In genomic region chr6:115891061-115891460, GRCm38 (mm10) we compare ENCODE assay signal across 10 mouse cellular contexts. TPM values are rescaled to one million over a fixed set of nuclear protein-coding genes. Genes with fewer than 3 reads are reported as not detected.
A peak's percentile ranks its signal among the peaks of the same experiment; 100 is the strongest.
DNase-seq lines count a peak whose midpoint lies in the region; ATAC-seq and TF ChIP-seq lines count a peak whose summit lies in the region.
"Had no signal": no experiment of that assay in that cellular context is flagged by ENCODE, and none has a peak within 500 bp of the region (broad histone marks: within the 10 kb centered on the region; RNA-seq: fewer than 3 reads in every experiment).

No protein-coding gene starts in this region.

- H3K9ac ChIP-seq in embryonic facial prominence, embryonic 13.5 days, result 0 out of 2 replicates have a peak overlapping the region, but pooled peaks have one; percentile 27
- no peak overlapping the region for H3K9ac ChIP-seq in liver, adult 2 months (ENCODE audit: low read depth, low read length)
- no peak overlapping the region for H3K9ac ChIP-seq in liver, embryonic 11.5 days (ENCODE audit: low read depth, low read length)
- no peak overlapping the region for H3K9ac ChIP-seq in hindbrain, embryonic 16.5 days (ENCODE audit: low read depth, low read length)
- H3K9ac ChIP-seq: liver, postnatal 0 days had no signal

- no peak overlapping the region for H3K27ac ChIP-seq in embryonic facial prominence, embryonic 13.5 days
- H3K27ac ChIP-seq in embryonic facial prominence, embryonic 10.5 days (replicated peaks), result no peak overlapping the region
- peak overlapping the region; percentile 9; the same call in 1 of the 2 replicates for H3K27ac ChIP-seq in liver, adult 2 months (replicated peaks; ENCODE audit: insufficient read depth, low read depth, low read length)
- H3K27ac ChIP-seq in liver, embryonic 11.5 days (ENCODE audit: low read depth, low read length), result no peak overlapping the region
- peak overlapping the region; percentile 40; the same call in 1 of the 2 replicates for H3K27ac ChIP-seq in hindbrain, embryonic 16.5 days (ENCODE audit: low read depth, low read length)

- DNase-seq in embryonic facial prominence, embryonic 10.5 days (ENCODE audit: low spot score), result no peak
- DNase-seq in liver, adult 2 months (ENCODE audit: extremely low read depth, low read depth, low spot score), result no peak
- DNase-seq in liver, embryonic 11.5 days (ENCODE audit: low spot score), result no peak
- DNase-seq in right cerebral cortex, postnatal 25 days, result peak; percentile 61
- DNase-seq in embryo, embryonic 10 days (ENCODE audit: low spot score), result no peak
- no peak for DNase-seq in kidney, postnatal 36 days
- DNase-seq: liver, postnatal 0 days had no signal

- H3K4me1 ChIP-seq in embryonic facial prominence, embryonic 13.5 days, result peaks cover 21% of the 10 kb centered on the region
- H3K4me1 ChIP-seq in embryonic facial prominence, embryonic 10.5 days, result peaks cover 25% of the 10 kb centered on the region
- H3K4me1 ChIP-seq in liver, adult 2 months (ENCODE audit: control insufficient read depth, insufficient read depth, low read length), result 0 out of 2 replicates have a peak, but pooled peaks cover 4% of the 10 kb centered on the region
- H3K4me1 ChIP-seq in liver, embryonic 11.5 days (replicated peaks; ENCODE audit: control insufficient read depth, insufficient read depth, low read length), result no peaks in the 10 kb centered on the region
- peaks cover 21% of the 10 kb centered on the region for H3K4me1 ChIP-seq in hindbrain, embryonic 16.5 days (ENCODE audit: control insufficient read depth, insufficient read depth, low read depth, low read length)

- H3K4me2 ChIP-seq in embryonic facial prominence, embryonic 13.5 days, result no peak overlapping the region
- H3K4me2 ChIP-seq in liver, embryonic 11.5 days, result no peak overlapping the region
- no peak overlapping the region for H3K4me2 ChIP-seq in hindbrain, embryonic 16.5 days (ENCODE audit: low read length)

- ATAC-seq in embryonic facial prominence, embryonic 13.5 days (ENCODE audit: insufficient number of reproducible peaks, insufficient read depth, low FRiP score, low TSS enrichment, low read depth), result no peak
- no peak for ATAC-seq in liver, embryonic 11.5 days (replicated peaks; ENCODE audit: low FRiP score)
- 0 out of 2 replicates have a peak, but pooled peaks have one; percentile 55 for ATAC-seq in hindbrain, embryonic 16.5 days
- ATAC-seq: liver, postnatal 0 days had no signal

- no peak overlapping the region for H3K4me3 ChIP-seq in embryonic facial prominence, embryonic 13.5 days
- no peak overlapping the region for H3K4me3 ChIP-seq in embryonic facial prominence, embryonic 10.5 days
- no peak overlapping the region for H3K4me3 ChIP-seq in liver, adult 2 months (ENCODE audit: insufficient read depth, low read depth, low read length)
- no peak overlapping the region for H3K4me3 ChIP-seq in liver, embryonic 11.5 days (ENCODE audit: low read depth, low read length)
- no peak overlapping the region for H3K4me3 ChIP-seq in hindbrain, embryonic 16.5 days (ENCODE audit: low read length)

- H3K79me2 ChIP-seq in liver, adult 2 months (ENCODE audit: control insufficient read depth, insufficient read depth, low read length), result no peaks in the 10 kb centered on the region

- H3K27me3 ChIP-seq in embryonic facial prominence, embryonic 13.5 days, result no peaks in the 10 kb centered on the region
- no peaks in the 10 kb centered on the region for H3K27me3 ChIP-seq in embryonic facial prominence, embryonic 10.5 days (replicated peaks; ENCODE audit: low read depth, poor library complexity, severe bottlenecking)
- H3K27me3 ChIP-seq in liver, adult 2 months (ENCODE audit: control insufficient read depth, insufficient read depth, low read length), result no peaks in the 10 kb centered on the region
- no peaks in the 10 kb centered on the region for H3K27me3 ChIP-seq in liver, embryonic 11.5 days (replicated peaks; ENCODE audit: control insufficient read depth, insufficient read depth, low read length)
- H3K27me3 ChIP-seq in hindbrain, embryonic 16.5 days (replicated peaks; ENCODE audit: control insufficient read depth, insufficient read depth, low read length), result no peaks in the 10 kb centered on the region

- TF ChIP-seq CTCF in liver, adult 2 months (IDR thresholded peaks at IDR 0.05; ENCODE audit: low read depth, low read length), result no peak

- WGBS in embryonic facial prominence, embryonic 13.5 days, result 63% methylated on average over 6 of the region's 6 CpGs
- WGBS in embryonic facial prominence, embryonic 10.5 days, result 76% methylated on average over 6 of the region's 6 CpGs
- WGBS in liver, adult 2 months, result 95% methylated on average over 6 of the region's 6 CpGs
- WGBS in liver, embryonic 11.5 days, result 79% methylated on average over 6 of the region's 6 CpGs
- 49% methylated on average over 6 of the region's 6 CpGs for WGBS in hindbrain, embryonic 16.5 days

- no peak for TF ChIP-seq POLR2A in liver, adult 2 months (IDR thresholded peaks at IDR 0.05; ENCODE audit: extremely low read depth, insufficient read depth, low read length)

- H3K9me3 ChIP-seq in embryonic facial prominence, embryonic 13.5 days, result peaks cover 5% of the 10 kb centered on the region; the same call in 1 of the 2 replicates
- H3K9me3 ChIP-seq in embryonic facial prominence, embryonic 10.5 days, result peaks cover 7% of the 10 kb centered on the region; the same call in 1 of the 2 replicates
- no peaks in the 10 kb centered on the region for H3K9me3 ChIP-seq in liver, embryonic 11.5 days (ENCODE audit: control insufficient read depth, low read length)
- H3K9me3 ChIP-seq in hindbrain, embryonic 16.5 days (ENCODE audit: control insufficient read depth, low read length), result peaks cover 3% of the 10 kb centered on the region; the same call in 1 of the 2 replicates

- peaks cover 69% of the 10 kb centered on the region for H3K36me3 ChIP-seq in embryonic facial prominence, embryonic 13.5 days
- peaks cover 73% of the 10 kb centered on the region for H3K36me3 ChIP-seq in embryonic facial prominence, embryonic 10.5 days (replicated peaks)
- H3K36me3 ChIP-seq in liver, adult 2 months (ENCODE audit: control insufficient read depth, insufficient read depth, low read length), result no peaks in the 10 kb centered on the region
- peaks cover 9% of the 10 kb centered on the region; the same call in 1 of the 2 replicates for H3K36me3 ChIP-seq in liver, embryonic 11.5 days (ENCODE audit: control insufficient read depth, insufficient read depth, low read length)
- peaks cover 22% of the 10 kb centered on the region for H3K36me3 ChIP-seq in hindbrain, embryonic 16.5 days (ENCODE audit: control insufficient read depth, insufficient read depth, low read length)

RNA-seq across cellular contexts. Expression of gene Ift122, which starts 37.8 kb away (rescaled TPM):
- polyA plus RNA-seq in embryonic facial prominence, embryonic 13.5 days (2015; fragmentation: Nextera tagmentation; extraction: Ambion mirVana), result 26.2 and 29.0 TPM in 2 replicates
- polyA plus RNA-seq in embryonic facial prominence, embryonic 10.5 days (2016; fragmentation: Nextera tagmentation; extraction: Ambion mirVana), result 30.7 and 31.4 TPM in 2 replicates
- 3.0 and 3.6 TPM in 2 replicates for total RNA-seq in liver, adult 2 months (2014; rRNA removed)
- 2.0 TPM in 2 replicates for polyA plus RNA-seq in liver, adult 2 months (2012; rRNA removed)
- 9.1 and 10.5 TPM in 2 replicates for polyA plus RNA-seq in liver, embryonic 11.5 days (2014; fragmentation: Nextera tagmentation; extraction: Ambion mirVana)
- polyA plus RNA-seq in hindbrain, embryonic 16.5 days (2015; fragmentation: Nextera tagmentation; extraction: Ambion mirVana), result 31.4 and 33.0 TPM in 2 replicates

RNA-seq across cellular contexts. Expression of gene Mbd4, which starts 37.9 kb away (rescaled TPM):
- polyA plus RNA-seq in embryonic facial prominence, embryonic 13.5 days (2015; fragmentation: Nextera tagmentation; extraction: Ambion mirVana), result 26.0 and 27.9 TPM in 2 replicates
- 33.2 and 34.2 TPM in 2 replicates for polyA plus RNA-seq in embryonic facial prominence, embryonic 10.5 days (2016; fragmentation: Nextera tagmentation; extraction: Ambion mirVana)
- 1.1 and 1.8 TPM in 2 replicates for total RNA-seq in liver, adult 2 months (2014; rRNA removed)
- polyA plus RNA-seq in liver, adult 2 months (2012; rRNA removed), result 0.21 and 0.31 TPM in 2 replicates
- polyA plus RNA-seq in liver, embryonic 11.5 days (2014; fragmentation: Nextera tagmentation; extraction: Ambion mirVana), result 20.7 and 23.0 TPM in 2 replicates
- 11.1 and 11.4 TPM in 2 replicates for polyA plus RNA-seq in hindbrain, embryonic 16.5 days (2015; fragmentation: Nextera tagmentation; extraction: Ambion mirVana)

RNA-seq across cellular contexts. Expression of gene Rho, which starts 40.5 kb away (rescaled TPM):
- polyA plus RNA-seq in embryonic facial prominence, embryonic 13.5 days (2015; fragmentation: Nextera tagmentation; extraction: Ambion mirVana), result 0.14 and 0.43 TPM in 2 replicates
- polyA plus RNA-seq in embryonic facial prominence, embryonic 10.5 days (2016; fragmentation: Nextera tagmentation; extraction: Ambion mirVana), result 0.33 and 0.51 TPM in 2 replicates
- not detected in 2 replicates for total RNA-seq in liver, adult 2 months (2014; rRNA removed)
- 0.04 TPM in 1 of 2 replicates, not detected in the other for polyA plus RNA-seq in liver, adult 2 months (2012; rRNA removed)
- polyA plus RNA-seq in liver, embryonic 11.5 days (2014; fragmentation: Nextera tagmentation; extraction: Ambion mirVana), result 0.06 TPM in 1 of 2 replicates, not detected in the other
- polyA plus RNA-seq in hindbrain, embryonic 16.5 days (2015; fragmentation: Nextera tagmentation; extraction: Ambion mirVana), result 0.35 and 0.50 TPM in 2 replicates
- polyA plus RNA-seq: heart, embryonic 14.5 days; liver, postnatal 0 days had no signal

RNA-seq across cellular contexts. Expression of gene Efcab12, which starts 52.8 kb away (rescaled TPM):
- 0.62 and 0.81 TPM in 2 replicates for polyA plus RNA-seq in embryonic facial prominence, embryonic 13.5 days (2015; fragmentation: Nextera tagmentation; extraction: Ambion mirVana)
- 1.1 and 1.2 TPM in 2 replicates for polyA plus RNA-seq in embryonic facial prominence, embryonic 10.5 days (2016; fragmentation: Nextera tagmentation; extraction: Ambion mirVana)
- 0.07 and 0.09 TPM in 2 replicates for total RNA-seq in liver, adult 2 months (2014; rRNA removed)
- polyA plus RNA-seq in liver, adult 2 months (2012; rRNA removed), result 0.05 and 0.11 TPM in 2 replicates
- polyA plus RNA-seq in liver, embryonic 11.5 days (2014; fragmentation: Nextera tagmentation; extraction: Ambion mirVana), result 0.27 TPM in 2 replicates
- 2.2 and 3.1 TPM in 2 replicates for polyA plus RNA-seq in hindbrain, embryonic 16.5 days (2015; fragmentation: Nextera tagmentation; extraction: Ambion mirVana)
- polyA plus RNA-seq: liver, postnatal 0 days had no signal

RNA-seq across cellular contexts. Expression of gene H1foo, which starts 53.7 kb away (rescaled TPM):
- polyA plus RNA-seq in embryonic facial prominence, embryonic 13.5 days (2015; fragmentation: Nextera tagmentation; extraction: Ambion mirVana), result not detected in 2 replicates
- not detected in 2 replicates for polyA plus RNA-seq in embryonic facial prominence, embryonic 10.5 days (2016; fragmentation: Nextera tagmentation; extraction: Ambion mirVana)
- not detected in 2 replicates for total RNA-seq in liver, adult 2 months (2014; rRNA removed)
- not detected in 2 replicates for polyA plus RNA-seq in liver, adult 2 months (2012; rRNA removed)
- polyA plus RNA-seq in liver, embryonic 11.5 days (2014; fragmentation: Nextera tagmentation; extraction: Ambion mirVana), result not detected in 2 replicates
- not detected in 2 replicates for polyA plus RNA-seq in hindbrain, embryonic 16.5 days (2015; fragmentation: Nextera tagmentation; extraction: Ambion mirVana)
- polyA plus RNA-seq: heart, embryonic 14.5 days; liver, postnatal 0 days had no signal

Comparison
In these comparisons a context has a peak if more than half of its experiments do, and no peak if none do; other contexts are left out.
1. H3K27ac ChIP-seq: peak in liver, adult 2 months (single experiment) and hindbrain, embryonic 16.5 days (single experiment); none in embryonic facial prominence, embryonic 13.5 days (single experiment), embryonic facial prominence, embryonic 10.5 days (single experiment) and liver, embryonic 11.5 days (single experiment).